Mouse (Mus musculus) midbrain, embryonic 11.5 days (tissue): Measurements from ENCODE around the gene Txndc8. TPM values are rescaled to one million over a fixed set of nuclear protein-coding genes. Genes with fewer than 3 reads are reported as not detected.
A peak's percentile ranks its signal among the peaks of the same experiment; 100 is the strongest.

Source experiments
- ATAC-seq: fragments of 200-750 bp; cut with Nextera tagmentation; 2 replicates; pipeline ENCODE4 v1.8.0; 2017; ENCODE audit warnings: moderate TSS enrichment, moderate library complexity; ENCODE audit not compliant: low FRiP score
- DNase-seq: peaks from one replicate; pipeline ENCODE4 v3.0.0; 2015; ENCODE audit warnings: low spot score; ENCODE audit errors: missing footprints
- H3K27ac ChIP-seq: fragments of 300-500 bp; sonication (generic); 2 replicates; pipeline ENCODE4 v1.5.1; 2014; ENCODE audit warnings: low read depth, low read length
- H3K27me3 ChIP-seq: fragments of 300-500 bp; sonication (generic); 2 replicates; pipeline ENCODE4 v1.6.1; 2014; ENCODE audit warnings: mild to moderate bottlenecking, low read length, moderate library complexity, mixed read lengths; ENCODE audit not compliant: control insufficient read depth, insufficient read depth
- H3K36me3 ChIP-seq: fragments of 300-500 bp; sonication (generic); 2 replicates; pipeline ENCODE4 v1.6.1; 2014; ENCODE audit warnings: mild to moderate bottlenecking, low read length, moderate library complexity, mixed read lengths; ENCODE audit not compliant: control insufficient read depth, insufficient read depth
- H3K4me1 ChIP-seq: fragments of 300-500 bp; sonication (generic); 2 replicates; pipeline ENCODE4 v1.6.1; 2014; ENCODE audit warnings: low read length; ENCODE audit not compliant: control insufficient read depth, insufficient read depth
- H3K4me2 ChIP-seq: fragments of 300-500 bp; sonication (generic); 2 replicates; pipeline ENCODE4 v1.6.1; 2014; ENCODE audit warnings: mild to moderate bottlenecking, moderate library complexity
- H3K4me3 ChIP-seq: fragments of 300-500 bp; sonication (generic); 2 replicates; pipeline ENCODE4 v1.5.1; 2014; ENCODE audit warnings: low read depth, low read length
- H3K9ac ChIP-seq: fragments of 300-500 bp; sonication (generic); 2 replicates; pipeline ENCODE4 v1.6.1; 2014; ENCODE audit warnings: low read length
- H3K9me3 ChIP-seq: fragments of 300-500 bp; sonication (generic); 2 replicates; pipeline ENCODE4 v1.6.1; 2016; ENCODE audit warnings: low read length; ENCODE audit not compliant: control insufficient read depth
- WGBS: fragments of 180-500 bp; shearing (Covaris S2); extraction: QIAGEN DNeasy Blood & Tissue Kit; methylation state at CpG from one replicate; pipeline ENCODE4 v1.1.7; 2014; 5-methylcytosine and 5-hydroxymethylcytosine counted together
- polyA plus RNA-seq: library from polyadenylated mRNA; unstranded; fragments of >200 nt; fragmentation: Nextera tagmentation; extraction: Ambion mirVana; gene quantifications from 2 replicates; pipeline ENCODE4 v1.2.1, GENCODE M21; 2014

Gene Txndc8
- polyA plus RNA-seq, 1 experiment from 2014 or later, result not detected

GRCm38 (mm10) chr4:58034663-58035062 lies 25.7 kb upstream of the Txndc8 start:
- Histone ChIP-seq H3K27me3 (no peaks in the 10 kb centered on the region), H3K27ac (no peak overlapping the region), H3K9me3 (no peaks in the 10 kb centered on the region), H3K36me3 (no peaks in the 10 kb centered on the region), H3K4me1 (no peaks in the 10 kb centered on the region), H3K4me3 (no peak overlapping the region), H3K9ac (no peak overlapping the region), H3K4me2 (no peak overlapping the region)
- no peak for DNase-seq
- ATAC-seq, result no peak
- 59% methylated on average over 13 of the region's 13 CpGs for WGBS

GRCm38 (mm10) chr4:58032714-58033113 lies 23.8 kb upstream of the Txndc8 start:
- Histone ChIP-seq H3K9me3 (no peaks in the 10 kb centered on the region), H3K36me3 (no peaks in the 10 kb centered on the region), H3K27ac (no peak overlapping the region), H3K27me3 (no peaks in the 10 kb centered on the region), H3K4me2 (no peak overlapping the region), H3K4me3 (no peak overlapping the region), H3K9ac (no peak overlapping the region), H3K4me1 (no peaks in the 10 kb centered on the region)
- ATAC-seq (no peak), DNase-seq (no peak)
- WGBS, result 92% methylated on average over 1 of the region's 1 CpGs

- no peak for DNase-seq
- WGBS, result 52% methylated on average over 3 of the region's 3 CpGs
- Histone ChIP-seq H3K4me2 (no peak overlapping the region), H3K27ac (no peak overlapping the region), H3K9ac (no peak overlapping the region), H3K9me3 (no peaks in the 10 kb centered on the region), H3K4me3 (no peak overlapping the region), H3K4me1 (no peaks in the 10 kb centered on the region), H3K27me3 (no peaks in the 10 kb centered on the region), H3K36me3 (no peaks in the 10 kb centered on the region)
- ATAC-seq, result no peak
Measured at GRCm38 (mm10) chr4:58003501-58003900, 5.4 kb downstream of the Txndc8 start.

GRCm38 (mm10) chr4:57991425-57991824 lies 17.5 kb downstream of the Txndc8 start:
- Histone ChIP-seq H3K9ac (no peak overlapping the region), H3K36me3 (no peaks in the 10 kb centered on the region), H3K4me1 (no peaks in the 10 kb centered on the region), H3K9me3 (no peaks in the 10 kb centered on the region), H3K27me3 (no peaks in the 10 kb centered on the region), H3K4me2 (no peak overlapping the region), H3K4me3 (no peak overlapping the region), H3K27ac (no peak overlapping the region)
- DNase-seq (no peak), ATAC-seq (no peak)
- 87% methylated on average over 1 of the region's 1 CpGs for WGBS

GRCm38 (mm10) chr4:57974400-57975117 lies 34.4 kb downstream of the Txndc8 start:
- Histone ChIP-seq H3K9me3 (no peaks in the 10 kb centered on the region), H3K9ac (no peak overlapping the region), H3K4me2 (no peak overlapping the region), H3K27me3 (no peaks in the 10 kb centered on the region), H3K4me1 (no peaks in the 10 kb centered on the region), H3K27ac (no peak overlapping the region), H3K4me3 (no peak overlapping the region), H3K36me3 (no peaks in the 10 kb centered on the region)
- WGBS, result 91% methylated on average over 6 of the region's 6 CpGs
- DNase-seq (peak; percentile 45), ATAC-seq (no peak)

- Histone ChIP-seq H3K27me3 (no peaks in the 10 kb centered on the region), H3K4me1 (no peaks in the 10 kb centered on the region), H3K36me3 (no peaks in the 10 kb centered on the region), H3K9ac (no peak overlapping the region), H3K4me2 (no peak overlapping the region), H3K27ac (no peak overlapping the region), H3K9me3 (no peaks in the 10 kb centered on the region), H3K4me3 (no peak overlapping the region)
- WGBS, result 86% methylated on average over 6 of the region's 6 CpGs
- DNase-seq (no peak), ATAC-seq (no peak)
Measured at GRCm38 (mm10) chr4:57973592-57974268, 35.2 kb downstream of the Txndc8 start.

GRCm38 (mm10) chr4:57970285-57970684 lies 38.6 kb downstream of the Txndc8 start:
- Histone ChIP-seq H3K4me3 (no peak overlapping the region), H3K27me3 (no peaks in the 10 kb centered on the region), H3K9me3 (no peaks in the 10 kb centered on the region), H3K36me3 (no peaks in the 10 kb centered on the region), H3K9ac (no peak overlapping the region), H3K4me1 (no peaks in the 10 kb centered on the region), H3K4me2 (no peak overlapping the region), H3K27ac (no peak overlapping the region)
- DNase-seq (peak; percentile 39), ATAC-seq (no peak)

GRCm38 (mm10) chr4:57967195-57967594 lies 41.7 kb downstream of the Txndc8 start:
- Histone ChIP-seq H3K27me3 (no peaks in the 10 kb centered on the region), H3K4me3 (no peak overlapping the region), H3K4me2 (no peak overlapping the region), H3K9ac (no peak overlapping the region), H3K27ac (no peak overlapping the region), H3K4me1 (no peaks in the 10 kb centered on the region), H3K9me3 (no peaks in the 10 kb centered on the region), H3K36me3 (no peaks in the 10 kb centered on the region)
- DNase-seq (peak; percentile 76), ATAC-seq (no peak)
- WGBS, result 86% methylated on average over 3 of the region's 3 CpGs

- DNase-seq (peak; percentile 44), ATAC-seq (no peak)
- Histone ChIP-seq H3K27ac (no peak overlapping the region), H3K27me3 (no peaks in the 10 kb centered on the region), H3K9ac (no peak overlapping the region), H3K4me2 (no peak overlapping the region), H3K4me3 (no peak overlapping the region), H3K9me3 (no peaks in the 10 kb centered on the region), H3K36me3 (no peaks in the 10 kb centered on the region), H3K4me1 (no peaks in the 10 kb centered on the region)
- WGBS, result over 99% methylated on average over 4 of the region's 4 CpGs
Measured at GRCm38 (mm10) chr4:57965516-57965915, 43.4 kb downstream of the Txndc8 start.
